Mouse (Mus musculus) ES-CJ7 (cell line): Measurements from ENCODE around the gene Frrs1.

Experiments
- DNase-seq: peaks from one replicate; pipeline ENCODE4 v3.0.0; 2011; ENCODE audit warnings: low read depth, low spot score

The Frrs1 gene

DNA sequence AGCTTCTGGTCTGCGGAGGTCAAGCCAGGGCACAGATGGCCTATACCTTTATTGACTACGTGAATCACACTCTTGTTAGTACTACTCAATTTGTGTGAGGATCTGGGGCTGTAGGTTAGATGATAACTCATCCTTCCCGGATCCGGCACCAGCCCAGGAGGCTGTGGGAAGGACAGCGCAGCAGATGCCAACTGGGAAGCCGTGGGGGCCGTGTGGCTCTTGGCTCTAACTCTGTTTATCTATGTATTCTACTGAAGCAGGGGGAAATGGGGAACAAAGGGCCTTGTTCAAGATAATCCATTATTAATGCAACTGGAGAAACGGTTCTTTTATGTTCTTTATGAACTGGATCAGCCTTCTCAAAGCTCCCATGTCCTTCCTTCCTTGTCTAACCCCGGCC, 47.3 kb downstream of the Frrs1 start:
- DNase-seq: no peak

DNA sequence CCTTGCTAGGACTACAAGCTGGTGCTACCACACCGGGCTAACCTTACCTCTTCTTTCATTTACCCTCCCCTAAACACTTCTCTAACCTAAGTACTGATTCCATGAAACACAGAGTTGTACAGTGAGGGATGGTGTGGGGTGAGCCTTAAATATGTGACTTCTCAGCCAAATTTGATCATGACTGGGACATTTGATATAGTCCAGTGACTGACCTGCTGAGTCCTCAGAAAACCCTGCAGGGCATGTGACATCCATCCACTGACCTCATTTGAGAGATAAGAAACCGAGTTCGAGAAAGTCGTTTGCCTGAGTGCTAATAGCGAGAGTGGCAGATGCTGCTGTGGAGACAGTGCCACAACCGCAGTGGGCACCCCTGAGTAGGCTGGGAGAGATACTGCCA, 55.1 kb downstream of the Frrs1 start:
- DNase-seq: no peak

DNA sequence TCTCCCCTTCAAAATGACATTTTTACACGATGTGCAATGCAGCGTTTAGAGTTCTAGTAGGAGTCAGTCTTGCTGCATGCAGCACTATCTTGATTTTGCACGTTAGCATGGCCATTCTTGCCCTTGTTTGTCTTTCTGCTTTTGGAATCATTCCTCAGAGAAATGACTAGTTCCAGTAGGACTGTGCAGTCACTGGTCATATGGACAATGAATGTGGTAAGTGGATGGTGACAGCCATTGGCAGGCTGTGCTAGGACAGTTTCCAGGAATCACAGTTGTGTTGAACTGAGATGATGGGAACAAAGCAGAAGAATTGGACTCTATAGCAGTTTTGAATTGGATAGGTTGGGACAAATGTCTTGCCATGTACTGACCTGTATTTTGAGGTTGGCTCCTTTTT, 55.7 kb downstream of the Frrs1 start:
- no peak for DNase-seq

DNA sequence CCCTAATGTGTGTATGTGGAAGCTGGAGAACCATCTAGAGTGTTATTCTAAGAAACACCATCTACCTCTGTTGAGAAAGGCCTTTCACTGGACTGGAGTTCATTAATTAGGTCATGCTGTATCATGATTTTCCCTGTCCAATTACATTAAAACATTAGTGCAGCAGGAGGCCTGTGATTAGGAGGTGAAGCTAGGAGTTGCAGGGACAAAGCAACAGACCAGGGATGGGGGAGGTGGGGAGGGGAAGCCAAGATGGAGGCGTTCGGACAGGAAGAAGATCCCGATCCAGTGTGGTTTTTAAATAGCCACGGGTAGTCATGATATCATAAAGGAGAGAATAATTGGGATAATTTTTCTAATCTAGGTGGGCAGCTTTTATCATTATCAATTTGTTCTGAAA, 57.8 kb downstream of the Frrs1 start:
- DNase-seq: no peak

DNA sequence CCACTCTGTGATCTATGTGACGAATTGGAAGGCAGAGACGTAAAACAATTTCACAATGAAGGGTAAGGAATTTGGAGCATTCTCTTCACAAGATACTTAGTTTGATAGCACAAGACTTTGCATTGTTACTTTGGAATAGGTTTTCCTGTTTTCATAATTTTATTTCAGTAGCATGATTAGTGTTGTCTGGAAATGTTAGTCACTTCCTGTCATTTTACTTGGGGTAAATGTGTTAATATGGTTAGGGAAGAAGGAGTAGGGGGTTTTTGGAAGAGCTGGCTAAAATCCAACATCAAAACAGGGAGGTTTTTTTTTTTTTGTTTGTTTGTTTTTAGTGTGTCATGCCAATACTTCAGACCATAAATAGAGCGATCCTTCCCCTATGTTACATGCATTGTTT, 62.3 kb downstream of the Frrs1 start:
- no peak for DNase-seq

DNA sequence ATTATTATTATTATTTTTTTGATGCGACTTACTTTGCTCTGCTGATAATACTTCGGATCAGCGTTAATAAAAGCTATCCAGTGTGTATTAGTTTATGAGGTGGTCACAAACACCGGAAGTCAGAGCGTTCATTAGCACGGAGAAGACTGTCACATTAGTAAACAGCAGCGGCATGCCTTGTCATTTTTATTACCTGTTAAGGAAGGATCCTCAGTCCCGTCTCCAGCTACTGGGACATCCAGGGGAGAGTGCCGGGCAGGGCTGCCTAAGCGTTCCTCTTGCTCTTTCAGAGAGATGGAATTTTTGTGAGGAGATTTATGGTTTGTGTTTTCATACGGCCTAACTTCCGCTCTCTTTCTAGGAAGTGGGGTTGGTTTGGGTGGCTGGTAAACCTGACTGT, 63.8 kb downstream of the Frrs1 start:
- DNase-seq: no peak

DNA sequence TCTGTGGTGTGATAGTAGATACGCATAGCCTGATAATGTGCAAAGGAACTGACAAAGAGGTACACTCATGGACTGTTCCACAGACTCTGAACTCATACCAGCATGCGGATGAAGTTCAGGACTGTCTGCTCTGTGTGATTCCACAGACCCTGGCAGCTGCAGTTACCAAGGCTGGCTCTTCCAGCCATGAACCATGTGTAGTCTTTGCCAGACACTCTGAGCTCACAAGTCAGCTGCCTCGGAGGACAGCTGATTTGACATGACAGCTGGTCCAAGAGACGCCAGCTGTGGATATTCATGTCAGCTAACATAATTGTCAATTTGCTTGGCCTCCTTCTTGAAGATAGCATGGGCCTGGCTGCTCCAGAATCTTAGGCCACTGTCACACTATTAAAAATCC, 69.7 kb downstream of the Frrs1 start:
- DNase-seq: no peak

DNA sequence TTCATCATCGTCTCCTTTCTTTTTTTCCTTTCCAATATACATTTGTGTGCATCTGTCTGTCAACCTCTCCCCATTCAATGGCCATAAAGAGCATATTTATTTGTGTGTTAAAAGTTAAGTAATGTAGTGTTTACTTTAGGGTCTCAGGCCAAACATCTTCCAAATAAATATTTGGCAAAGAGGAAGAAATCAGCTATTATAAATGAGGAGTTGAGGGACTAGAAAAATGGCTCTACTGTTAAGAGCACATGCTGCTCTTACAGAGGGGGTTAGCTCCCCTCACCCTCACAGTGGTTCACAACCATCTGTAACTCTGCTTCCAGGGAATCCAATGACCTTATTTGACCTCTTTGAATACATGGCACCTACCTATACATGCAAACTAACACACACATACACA, 73.9 kb downstream of the Frrs1 start:
- no peak for DNase-seq

DNA sequence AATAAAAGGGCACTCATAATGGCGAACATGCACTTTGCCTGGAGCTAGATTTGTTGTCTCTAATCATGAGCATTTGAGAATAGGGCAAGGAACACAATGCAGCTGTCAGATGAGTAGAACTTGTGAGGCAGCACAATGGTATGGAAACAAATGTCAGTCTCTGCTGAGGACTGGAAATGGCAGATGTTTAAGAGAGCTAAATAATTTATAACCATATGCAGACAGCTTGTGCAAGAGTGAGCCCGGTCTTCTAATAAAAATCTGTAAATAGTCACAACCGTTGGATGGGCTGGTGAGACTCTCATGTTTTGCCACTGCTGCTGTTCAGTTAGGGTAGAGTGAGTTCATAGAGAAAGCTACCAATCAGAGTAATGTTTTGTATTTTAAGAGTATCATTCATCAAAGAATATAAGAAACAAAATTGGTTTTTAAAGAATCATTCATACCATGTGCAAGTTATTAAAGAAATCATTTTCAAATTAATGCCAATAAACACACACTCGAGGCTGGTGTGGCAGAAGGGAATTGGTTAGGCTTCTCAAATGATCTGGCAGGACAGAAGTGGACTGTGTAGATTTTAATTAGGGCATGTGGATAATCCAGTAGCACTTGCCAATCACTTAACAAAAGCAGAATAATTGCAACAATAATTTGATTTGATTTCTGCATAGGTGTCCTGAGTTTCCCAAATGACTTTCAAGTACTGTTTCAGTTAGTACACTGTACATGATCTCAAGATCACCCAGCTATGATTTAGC, 77.8 kb downstream of the Frrs1 start:
- DNase-seq: no peak

DNA sequence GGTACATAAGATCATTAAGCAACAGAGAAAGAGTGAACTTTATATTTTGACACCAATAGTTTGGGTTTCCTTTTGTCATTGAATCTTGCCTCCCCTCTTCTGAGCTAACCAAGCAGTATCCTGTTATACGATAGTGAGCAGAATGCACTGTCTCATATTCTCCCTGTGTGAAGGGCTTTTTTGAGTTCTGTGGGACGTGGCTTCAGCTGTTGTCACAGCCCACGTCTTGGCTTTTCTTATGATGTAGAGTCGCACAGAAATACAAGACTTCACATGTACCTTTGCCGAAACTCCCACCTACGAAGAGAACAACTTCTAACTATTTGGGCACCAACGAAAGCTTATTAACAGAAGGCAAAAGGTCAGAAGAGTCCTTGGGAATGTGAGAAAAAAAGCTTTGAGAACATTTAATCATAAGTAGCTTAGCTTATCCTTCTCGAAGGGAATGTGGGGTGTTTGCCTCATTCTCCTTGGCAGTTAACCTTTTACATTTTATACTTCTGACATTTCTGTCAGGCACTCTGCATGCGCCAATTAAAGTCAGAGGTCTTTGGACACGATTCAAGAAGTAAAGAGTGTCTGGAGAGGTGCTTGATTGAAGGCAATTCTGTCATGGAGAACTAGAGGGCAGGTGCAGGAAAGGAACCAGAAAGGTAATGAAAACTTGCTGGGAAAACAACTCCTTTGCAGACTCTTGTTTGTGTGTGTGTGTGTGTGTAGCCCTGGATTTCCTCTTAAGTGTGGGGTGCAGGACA, 81.7 kb downstream of the Frrs1 start:
- DNase-seq: no peak

DNA sequence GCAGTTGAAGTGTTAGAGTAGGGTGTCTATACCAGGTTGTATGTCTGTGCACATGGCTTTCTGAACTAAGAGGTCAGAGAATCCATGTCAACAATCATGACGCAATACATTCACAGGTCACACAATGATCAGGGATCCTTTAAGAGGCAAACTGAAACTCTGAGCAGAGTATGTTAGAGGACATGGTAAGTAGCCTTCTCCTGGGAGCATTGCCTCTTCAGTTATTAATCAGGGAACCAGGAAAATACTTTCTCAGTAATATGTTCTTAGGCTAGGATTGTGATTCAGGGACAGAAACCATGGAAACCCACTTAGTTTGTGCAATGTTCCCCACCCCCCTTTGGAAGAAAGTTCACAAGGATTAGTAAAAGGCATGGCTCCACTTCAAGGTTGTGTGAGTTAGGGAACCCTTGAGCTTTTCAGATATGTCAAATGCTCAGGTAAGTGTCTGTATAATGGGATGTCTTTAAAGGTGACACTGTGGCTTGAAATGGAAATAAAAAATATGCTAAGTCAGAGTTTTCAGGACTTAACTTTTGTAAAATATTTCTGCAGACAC, 82.4 kb downstream of the Frrs1 start:
- no peak for DNase-seq

DNA sequence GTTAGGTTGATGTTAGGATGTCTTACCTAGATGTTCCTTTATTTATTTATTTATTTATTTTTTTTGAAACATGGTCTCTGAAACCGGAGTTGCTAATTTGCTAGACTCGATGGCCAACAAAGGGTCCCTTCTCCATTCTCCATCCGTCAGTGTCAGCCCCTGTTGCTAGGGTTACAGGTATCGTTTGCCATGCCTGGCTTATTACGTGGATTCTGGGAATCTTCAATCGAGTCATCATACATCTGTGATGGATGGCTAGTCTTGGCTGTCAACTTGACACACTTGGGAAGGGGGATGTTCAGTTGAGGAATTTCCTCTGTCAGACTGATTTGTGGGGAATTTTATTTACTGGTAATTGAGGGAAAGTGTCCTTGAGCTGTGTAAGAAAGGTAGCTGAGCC, 83.5 kb downstream of the Frrs1 start:
- DNase-seq: no peak

DNA sequence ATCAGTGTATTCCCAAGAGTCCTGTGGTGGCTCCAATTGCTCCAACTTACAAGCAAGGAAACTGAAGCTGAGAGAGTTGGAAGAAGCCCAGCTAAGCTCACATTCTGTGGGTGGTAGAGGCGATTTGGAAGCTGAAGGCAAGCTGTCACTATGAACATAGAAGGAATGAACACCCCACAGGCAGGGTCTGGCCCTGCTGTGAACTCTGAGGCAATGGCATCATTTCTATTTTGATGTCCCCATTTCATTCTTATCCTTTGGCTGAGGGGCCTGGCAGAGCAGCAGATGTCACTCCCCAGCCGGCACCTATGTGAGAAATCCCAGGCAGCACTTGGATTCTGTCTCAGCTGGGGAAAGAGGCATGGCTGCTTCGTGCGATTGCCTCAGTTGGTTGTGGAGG, 84.2 kb downstream of the Frrs1 start:
- DNase-seq: no peak

DNA sequence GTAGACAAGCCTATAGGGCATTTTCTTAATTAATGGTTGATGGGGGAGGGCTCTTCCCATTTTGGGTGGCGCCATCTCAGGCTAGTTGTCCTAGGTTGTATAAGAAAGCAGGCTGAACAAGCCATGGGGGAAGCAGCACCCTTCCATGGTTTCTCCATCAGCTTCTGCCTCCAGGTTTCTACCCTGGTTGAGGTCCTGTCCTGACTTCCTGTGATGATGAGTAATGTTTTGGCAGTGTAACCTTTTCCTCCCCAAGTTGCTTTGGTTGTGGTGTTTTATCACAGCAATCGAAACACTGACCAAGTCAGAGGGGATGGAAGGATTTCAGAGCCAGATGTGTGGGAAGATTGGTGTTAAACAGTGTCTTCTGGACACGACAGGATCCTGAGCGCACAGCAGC, 87.2 kb downstream of the Frrs1 start:
- DNase-seq: no peak

DNA sequence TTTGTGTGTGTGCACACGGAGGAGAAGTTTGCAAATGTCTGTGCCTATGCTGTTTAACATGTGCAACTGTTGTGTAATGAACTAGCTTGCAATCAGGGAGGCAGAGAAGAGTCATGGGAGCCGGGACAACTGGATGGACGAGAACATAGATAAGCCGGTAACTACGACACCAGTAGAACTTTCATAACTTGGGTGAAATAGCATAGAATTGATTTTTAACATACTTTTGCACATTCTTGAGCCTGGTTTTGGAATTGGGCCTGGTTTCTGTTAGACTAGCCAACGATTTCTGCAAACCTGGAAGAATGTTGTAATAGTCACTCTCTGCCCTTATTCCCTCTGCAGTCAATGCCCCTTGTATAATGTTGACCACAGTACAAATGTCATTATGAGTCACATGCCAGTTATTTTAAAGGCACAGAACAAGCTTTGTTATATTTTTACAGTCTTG, 91.4 kb downstream of the Frrs1 start:
- no peak for DNase-seq

DNA sequence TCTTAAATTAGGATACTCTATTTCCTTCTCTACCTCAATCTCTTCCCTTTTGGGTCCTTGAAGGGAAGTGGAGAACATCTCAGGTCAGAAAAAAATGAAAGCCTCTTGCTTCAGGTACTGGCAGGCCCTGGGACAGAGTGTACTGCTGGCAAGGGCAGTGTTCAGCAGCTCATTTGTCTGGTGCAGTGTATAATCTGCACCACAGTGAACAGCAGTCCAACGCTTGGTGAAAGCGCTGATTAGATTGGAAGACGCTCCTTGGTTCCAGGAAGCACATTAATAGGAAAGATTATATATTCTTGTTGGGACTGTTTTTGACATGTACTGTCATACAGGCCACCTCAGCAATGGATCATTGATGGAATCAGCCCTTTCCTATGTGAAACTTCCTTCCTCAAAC, 92.2 kb downstream of the Frrs1 start:
- no peak for DNase-seq

DNA sequence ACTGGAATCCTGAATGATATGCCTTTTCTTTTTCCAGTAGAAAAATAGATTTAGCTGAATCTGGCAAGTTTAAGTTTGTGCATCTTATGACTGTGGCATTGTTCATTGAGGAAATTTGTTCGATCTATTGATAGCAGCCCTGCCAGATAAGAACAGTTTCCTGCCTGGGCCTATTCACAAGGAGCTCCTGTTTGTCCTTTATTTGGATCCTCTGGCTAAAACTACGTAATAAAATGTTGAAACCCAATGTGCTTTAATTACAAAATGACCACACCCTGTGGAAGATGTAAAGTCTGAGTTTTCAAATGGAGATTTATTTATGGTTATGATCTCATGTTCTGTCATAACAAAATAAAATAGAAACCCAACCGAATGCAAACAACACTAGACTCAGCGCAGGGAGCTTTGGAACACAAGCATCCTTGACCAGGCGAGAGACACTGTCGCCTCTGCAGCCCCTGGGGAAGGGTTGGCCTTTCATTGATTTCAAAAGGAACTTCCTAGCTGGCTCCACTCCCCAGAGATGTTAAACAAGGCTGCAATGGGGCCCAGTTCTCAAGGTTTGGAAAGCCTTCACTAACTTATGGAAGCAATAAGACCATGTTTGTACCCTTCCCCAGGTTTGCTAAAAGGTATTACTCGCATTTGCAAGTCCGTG, 93.1 kb downstream of the Frrs1 start:
- DNase-seq: no peak

DNA sequence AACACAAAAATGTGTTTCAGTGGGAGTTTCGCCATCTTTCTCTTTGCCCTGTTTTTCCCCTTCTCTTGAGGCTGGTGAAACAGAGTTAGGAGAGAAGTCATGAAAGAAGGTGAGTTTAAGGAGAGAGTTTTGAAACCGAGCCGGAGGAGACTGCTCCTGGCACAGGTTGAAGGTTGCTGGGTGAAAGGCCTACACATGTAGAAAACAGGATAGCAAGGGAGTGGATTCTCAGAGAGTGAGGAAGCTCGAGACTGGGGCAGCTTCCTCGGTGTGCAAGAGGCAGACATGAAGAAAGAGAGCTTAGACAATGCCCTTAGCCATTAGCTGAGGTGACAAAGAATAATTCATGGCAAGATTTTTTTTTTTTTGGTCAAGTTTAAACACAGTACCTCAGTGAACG, 94.1 kb downstream of the Frrs1 start:
- no peak for DNase-seq

DNA sequence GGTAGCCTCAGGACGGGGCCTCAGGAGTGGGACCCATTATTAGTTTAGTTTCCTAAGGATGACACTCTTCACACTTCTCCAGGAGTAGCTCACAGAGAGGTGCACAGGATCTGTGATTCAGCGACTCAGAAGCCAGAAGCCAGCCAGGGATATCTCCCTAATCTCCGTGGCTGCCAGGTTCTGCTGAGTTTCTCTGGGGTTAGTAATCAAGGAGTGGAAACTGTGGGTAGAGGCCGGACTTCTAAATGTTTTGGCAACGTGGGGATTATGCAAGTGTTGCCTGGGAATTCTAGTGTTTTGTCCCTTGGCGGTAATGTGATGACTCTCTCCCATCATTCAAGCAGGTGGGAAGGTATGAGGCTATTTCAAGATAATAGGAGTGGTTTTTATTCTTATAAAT, 95.8 kb downstream of the Frrs1 start:
- DNase-seq: no peak
